In the genomic region with DNA sequence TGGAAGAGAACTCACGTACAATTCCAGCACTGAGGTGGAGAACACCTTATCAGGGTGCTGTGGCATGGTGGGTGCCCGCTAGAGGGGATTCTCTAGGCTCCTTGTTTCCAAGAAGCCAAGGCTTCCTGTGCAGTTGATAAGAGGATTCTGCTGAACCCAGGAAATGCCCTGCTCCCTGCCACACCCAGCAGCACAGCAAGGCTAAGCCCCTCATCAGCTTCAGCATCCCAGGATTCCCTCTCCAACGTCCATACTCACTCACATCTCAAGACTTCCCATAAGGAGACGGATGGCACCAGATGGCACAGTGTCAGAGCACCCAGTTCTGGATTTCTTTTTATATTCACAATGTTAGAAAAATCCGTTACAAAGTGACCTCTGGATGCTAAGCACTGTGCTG, we compare ENCODE assay signal across 18 mouse cellular contexts.
"Had no signal": no experiment of that assay in that cellular context is flagged by ENCODE, and none has a peak within 500 bp of the region (broad histone marks: within the 10 kb centered on the region; RNA-seq: fewer than 3 reads in every experiment).

No protein-coding gene starts in this region.

- H3K9ac ChIP-seq: liver, postnatal 0 days; lung, embryonic 15.5 days; midbrain, embryonic 13.5 days; midbrain, embryonic 15.5 days; neural tube, embryonic 12.5 days; stomach, embryonic 15.5 days had no signal

- H3K27me3 ChIP-seq: lung, embryonic 15.5 days; megakaryocyte, embryonic 14.5 days; midbrain, embryonic 13.5 days; midbrain, embryonic 15.5 days; neural tube, embryonic 12.5 days; stomach, embryonic 15.5 days had no signal

- H3K4me2 ChIP-seq: lung, embryonic 15.5 days; midbrain, embryonic 11.5 days; midbrain, embryonic 13.5 days; midbrain, embryonic 15.5 days; neural tube, embryonic 12.5 days; stomach, embryonic 15.5 days had no signal

- H3K9me3 ChIP-seq: lung, embryonic 15.5 days; megakaryocyte, embryonic 14.5 days; midbrain, embryonic 13.5 days; midbrain, embryonic 15.5 days; neural tube, embryonic 12.5 days; stomach, embryonic 15.5 days had no signal

- H3K27ac ChIP-seq: lung, embryonic 15.5 days; macrophage; midbrain, embryonic 13.5 days; midbrain, embryonic 15.5 days; neural tube, embryonic 12.5 days; stomach, embryonic 15.5 days; stomach, postnatal 0 days had no signal

- ATAC-seq: liver, postnatal 0 days; lung, postnatal 0 days; midbrain, embryonic 13.5 days; midbrain, embryonic 15.5 days had no signal

- H3K4me3 ChIP-seq: lung, embryonic 15.5 days; megakaryocyte, embryonic 14.5 days; midbrain, embryonic 13.5 days; midbrain, embryonic 15.5 days; neural tube, embryonic 12.5 days; stomach, embryonic 15.5 days had no signal

- DNase-seq: liver, postnatal 0 days; lung, adult 2 months; lung, postnatal 14 days; lung, postnatal 36 days; right cerebral cortex, postnatal 14 days; spleen, adult 18-20 months; thymus, postnatal 14 days; thymus, postnatal 36 days had no signal

- H3K36me3 ChIP-seq: midbrain, embryonic 15.5 days had no signal

- H3K4me1 ChIP-seq: lung, embryonic 15.5 days; midbrain, embryonic 13.5 days; midbrain, embryonic 15.5 days; neural tube, embryonic 12.5 days; stomach, embryonic 15.5 days had no signal
